Mouse (Mus musculus): ENCODE results near the gene Manbal. TPM values are rescaled to one million over a fixed set of nuclear protein-coding genes. Genes with fewer than 3 reads are reported as not detected.

Gene Manbal
- 66.8 and 71.3 TPM in 2 replicates for polyA plus RNA-seq (2015; fragmentation: Nextera tagmentation; extraction: Ambion mirVana)

DNA sequence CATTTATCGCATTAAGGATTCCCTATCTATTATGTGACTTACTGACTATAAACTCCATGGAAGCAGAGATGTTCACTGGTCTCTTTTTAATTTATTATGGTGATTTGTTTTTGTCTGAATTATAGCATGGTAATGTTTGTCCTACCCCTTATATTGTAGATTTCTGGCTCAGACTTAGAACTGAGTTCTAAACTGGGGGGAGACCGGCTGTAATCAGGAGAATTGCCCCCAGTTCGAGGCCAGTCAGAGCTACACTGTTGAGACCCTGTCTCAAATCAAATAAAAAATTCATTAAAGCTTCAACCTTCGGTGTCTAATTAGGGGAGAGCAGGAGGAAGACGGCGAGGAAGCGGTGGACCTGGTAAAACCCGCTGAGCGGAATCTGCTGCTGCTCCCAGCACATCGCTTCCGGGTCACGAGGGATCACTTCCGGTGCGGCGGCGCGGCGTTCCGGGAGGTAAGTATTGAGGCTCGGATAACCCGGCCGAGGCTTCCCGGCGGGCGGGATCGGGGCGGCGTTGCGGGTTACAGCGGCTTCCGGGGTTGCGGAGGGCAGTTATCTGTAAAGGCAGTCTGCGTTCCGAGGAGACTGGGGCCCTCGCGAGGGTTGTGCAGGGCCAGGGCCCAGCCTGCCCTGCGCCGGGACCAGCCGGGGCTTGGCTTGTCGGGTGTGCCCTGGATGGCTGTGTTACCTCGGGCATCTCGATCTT lies at the start of gene Manbal:
Manbal (plus strand) TSS at position 411 of the 710 bp plus-strand sequence.
- Histone ChIP-seq H3K4me3 (ENCODE audit: low read length) (peak within 1 kb of the TSS; percentile 74), H3K27me3 (replicated peaks; ENCODE audit: control insufficient read depth, insufficient read depth, low read length) (no peaks in the 10 kb centered on the region), H3K9me3 (ENCODE audit: control insufficient read depth, low read length) (no peaks in the 10 kb centered on the region), H3K4me2 (ENCODE audit: low read depth, low read length) (peak within 1 kb of the TSS; percentile 53), H3K9ac (ENCODE audit: low read depth, low read length) (peak within 1 kb of the TSS; percentile 92), H3K27ac (ENCODE audit: low read length) (peak within 1 kb of the TSS; percentile 97), H3K4me1 (ENCODE audit: control insufficient read depth, insufficient read depth, low read length) (peaks cover 15% of the 10 kb centered on the region), H3K36me3 (ENCODE audit: control insufficient read depth, insufficient read depth, low read length) (no peaks in the 10 kb centered on the region)
- 4% methylated on average over 42 of the region's 42 CpGs for WGBS
- peak; percentile 91 for ATAC-seq

DNA sequence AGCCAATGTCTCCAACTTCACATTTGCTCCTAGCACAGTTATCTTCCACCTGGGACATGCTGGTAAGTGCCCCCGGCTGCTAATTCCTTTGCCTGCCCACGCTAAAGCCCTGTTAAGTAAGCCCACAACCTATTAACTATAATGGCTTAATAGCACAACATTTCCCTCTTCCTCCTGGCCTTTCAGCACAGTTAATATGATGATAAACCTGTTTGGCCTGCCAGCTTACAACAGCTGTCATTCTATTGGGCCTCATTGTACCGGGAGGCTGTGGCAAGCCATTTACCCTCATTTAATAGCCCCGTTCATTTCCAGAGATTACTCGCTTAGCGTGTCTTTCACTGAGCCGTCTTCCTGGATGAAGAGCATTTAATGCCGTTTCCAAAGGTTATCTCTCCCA lies 47.3 kb upstream of the Manbal start:
- no peak for ATAC-seq
- Histone ChIP-seq H3K27me3 (replicated peaks; ENCODE audit: control insufficient read depth, insufficient read depth, low read length) (no peaks in the 10 kb centered on the region), H3K9ac (ENCODE audit: low read depth, low read length) (no peak overlapping the region), H3K36me3 (ENCODE audit: control insufficient read depth, insufficient read depth, low read length) (peaks cover 31% of the 10 kb centered on the region), H3K27ac (ENCODE audit: low read length) (no peak overlapping the region), H3K4me3 (ENCODE audit: low read length) (no peak overlapping the region), H3K9me3 (ENCODE audit: control insufficient read depth, low read length) (no peaks in the 10 kb centered on the region), H3K4me2 (ENCODE audit: low read depth, low read length) (no peak overlapping the region), H3K4me1 (ENCODE audit: control insufficient read depth, insufficient read depth, low read length) (no peaks in the 10 kb centered on the region)
- WGBS, result 66% methylated on average over 8 of the region's 8 CpGs

DNA sequence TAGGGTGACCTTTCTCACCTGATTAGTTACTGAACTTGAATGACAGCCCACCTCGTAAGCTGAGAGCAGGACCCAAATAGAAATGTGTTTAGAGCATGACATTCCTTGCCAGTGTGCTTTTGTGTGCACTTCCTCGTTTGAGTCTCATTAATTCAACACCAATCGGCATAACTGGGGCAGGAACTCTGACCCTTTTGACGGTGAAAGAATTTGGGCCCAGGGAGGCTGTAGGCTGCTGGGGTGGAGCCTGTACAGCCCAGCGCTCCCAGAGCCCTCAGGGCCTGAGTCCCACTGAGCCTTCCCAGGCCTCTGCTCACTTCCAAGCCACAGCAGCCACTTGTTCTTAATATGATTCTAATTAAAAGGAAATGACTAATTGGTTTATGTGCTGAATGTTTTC lies 46.5 kb upstream of the Manbal start:
- WGBS, result 57% methylated on average over 5 of the region's 5 CpGs
- Histone ChIP-seq H3K27me3 (replicated peaks; ENCODE audit: control insufficient read depth, insufficient read depth, low read length) (no peaks in the 10 kb centered on the region), H3K4me1 (ENCODE audit: control insufficient read depth, insufficient read depth, low read length) (no peaks in the 10 kb centered on the region), H3K9me3 (ENCODE audit: control insufficient read depth, low read length) (no peaks in the 10 kb centered on the region), H3K4me2 (ENCODE audit: low read depth, low read length) (no peak overlapping the region), H3K27ac (ENCODE audit: low read length) (no peak overlapping the region), H3K9ac (ENCODE audit: low read depth, low read length) (no peak overlapping the region), H3K36me3 (ENCODE audit: control insufficient read depth, insufficient read depth, low read length) (peaks cover 30% of the 10 kb centered on the region), H3K4me3 (ENCODE audit: low read length) (no peak overlapping the region)
- ATAC-seq, result no peak

DNA sequence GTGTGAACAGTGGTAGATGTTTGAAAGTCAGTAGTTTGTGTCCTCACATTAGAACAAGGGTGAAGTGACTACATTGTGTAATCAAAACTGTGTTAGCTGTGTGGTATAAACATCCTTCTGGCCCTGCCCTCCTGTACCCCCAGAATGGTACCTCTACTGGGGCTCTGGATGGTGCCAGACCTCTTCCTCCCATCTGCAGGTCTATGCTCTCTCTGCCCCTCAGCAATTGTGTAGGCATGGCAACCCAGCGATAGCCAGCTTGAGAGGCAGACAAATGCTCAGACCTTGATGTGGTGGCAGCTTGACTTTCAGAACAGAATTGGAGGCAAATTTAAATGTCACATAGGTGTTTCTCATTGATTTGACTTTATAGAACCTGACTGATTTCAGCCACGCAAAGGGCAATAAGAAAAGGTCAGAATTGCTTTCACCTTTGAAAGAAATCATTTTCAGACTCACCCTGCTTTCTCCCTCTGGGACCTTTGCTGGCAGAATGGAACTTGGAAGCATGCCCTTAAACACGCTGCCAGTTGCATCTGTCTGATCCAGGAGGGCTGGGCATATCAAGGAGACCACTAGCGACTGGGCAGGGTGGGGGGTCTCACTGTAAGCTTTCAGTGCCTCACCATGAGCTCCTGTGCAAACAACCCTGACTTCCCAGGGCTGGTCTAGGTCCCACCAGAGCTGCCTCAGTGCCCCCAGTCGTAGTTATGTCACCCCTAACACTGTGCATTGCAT lies 45.2 kb upstream of the Manbal start:
- Histone ChIP-seq H3K36me3 (ENCODE audit: control insufficient read depth, insufficient read depth, low read length) (peaks cover 28% of the 10 kb centered on the region), H3K9me3 (ENCODE audit: control insufficient read depth, low read length) (no peaks in the 10 kb centered on the region), H3K4me1 (ENCODE audit: control insufficient read depth, insufficient read depth, low read length) (no peaks in the 10 kb centered on the region), H3K4me2 (ENCODE audit: low read depth, low read length) (no peak overlapping the region), H3K9ac (ENCODE audit: low read depth, low read length) (no peak overlapping the region), H3K4me3 (ENCODE audit: low read length) (no peak overlapping the region), H3K27ac (ENCODE audit: low read length) (no peak overlapping the region), H3K27me3 (replicated peaks; ENCODE audit: control insufficient read depth, insufficient read depth, low read length) (no peaks in the 10 kb centered on the region)
- 81% methylated on average over 5 of the region's 5 CpGs for WGBS
- ATAC-seq, result no peak

DNA sequence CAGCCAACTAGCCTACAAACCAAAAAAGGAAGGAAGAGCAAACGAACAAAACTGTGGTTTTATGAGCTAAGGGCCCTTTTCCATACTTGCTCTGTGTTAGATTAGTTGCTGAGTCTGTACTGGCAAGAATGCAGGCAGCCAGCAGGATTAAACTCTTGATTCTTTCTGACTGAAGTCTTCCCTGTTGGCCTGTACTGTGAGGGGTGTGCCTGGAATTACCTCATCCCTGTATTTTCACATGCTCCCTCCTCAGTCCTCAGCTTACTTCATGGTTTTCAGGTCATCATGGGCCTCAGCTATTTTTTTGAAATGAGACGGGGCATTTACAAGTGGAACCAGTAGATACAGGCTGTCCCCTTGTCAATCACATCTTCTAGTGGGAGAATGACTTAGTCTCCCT lies 42.2 kb upstream of the Manbal start:
- no peak overlapping the region for H3K27ac ChIP-seq (ENCODE audit: low read length)
- WGBS, result 72% methylated on average over 2 of the region's 2 CpGs
- H3K36me3 ChIP-seq (ENCODE audit: control insufficient read depth, insufficient read depth, low read length), result peaks cover 17% of the 10 kb centered on the region
- no peaks in the 10 kb centered on the region for H3K27me3 ChIP-seq (replicated peaks; ENCODE audit: control insufficient read depth, insufficient read depth, low read length)
- no peak for ATAC-seq
- H3K4me1 ChIP-seq (ENCODE audit: control insufficient read depth, insufficient read depth, low read length), result no peaks in the 10 kb centered on the region
- H3K4me2 ChIP-seq (ENCODE audit: low read depth, low read length), result no peak overlapping the region
- H3K4me3 ChIP-seq (ENCODE audit: low read length), result no peak overlapping the region
- H3K9me3 ChIP-seq (ENCODE audit: control insufficient read depth, low read length), result no peaks in the 10 kb centered on the region
- no peak overlapping the region for H3K9ac ChIP-seq (ENCODE audit: low read depth, low read length)

DNA sequence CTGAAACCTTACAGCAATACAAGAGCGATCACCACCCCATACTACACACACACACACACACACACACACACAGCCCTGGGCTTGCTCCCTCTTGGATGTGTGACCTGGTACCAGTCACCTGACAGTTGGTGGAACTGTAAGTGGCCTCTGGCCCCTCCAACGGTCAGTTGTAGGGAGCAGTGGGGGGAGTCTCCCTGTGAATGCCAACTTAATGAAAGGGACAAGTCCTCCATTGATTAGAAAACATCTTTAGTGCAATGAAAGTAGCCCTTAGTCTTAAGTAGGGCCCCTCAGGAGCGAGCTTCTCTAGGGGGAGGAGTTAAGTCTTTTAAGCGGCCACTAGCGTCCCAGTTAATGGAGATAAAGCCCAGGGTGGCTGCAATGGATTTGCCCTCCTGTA lies 39.3 kb upstream of the Manbal start:
- Histone ChIP-seq H3K4me2 (ENCODE audit: low read depth, low read length) (no peak overlapping the region), H3K36me3 (ENCODE audit: control insufficient read depth, insufficient read depth, low read length) (peaks cover 11% of the 10 kb centered on the region), H3K9ac (ENCODE audit: low read depth, low read length) (no peak overlapping the region), H3K27ac (ENCODE audit: low read length) (no peak overlapping the region), H3K4me3 (ENCODE audit: low read length) (no peak overlapping the region), H3K4me1 (ENCODE audit: control insufficient read depth, insufficient read depth, low read length) (no peaks in the 10 kb centered on the region), H3K9me3 (ENCODE audit: control insufficient read depth, low read length) (no peaks in the 10 kb centered on the region), H3K27me3 (replicated peaks; ENCODE audit: control insufficient read depth, insufficient read depth, low read length) (no peaks in the 10 kb centered on the region)
- ATAC-seq, result no peak
- 47% methylated on average over 5 of the region's 5 CpGs for WGBS

DNA sequence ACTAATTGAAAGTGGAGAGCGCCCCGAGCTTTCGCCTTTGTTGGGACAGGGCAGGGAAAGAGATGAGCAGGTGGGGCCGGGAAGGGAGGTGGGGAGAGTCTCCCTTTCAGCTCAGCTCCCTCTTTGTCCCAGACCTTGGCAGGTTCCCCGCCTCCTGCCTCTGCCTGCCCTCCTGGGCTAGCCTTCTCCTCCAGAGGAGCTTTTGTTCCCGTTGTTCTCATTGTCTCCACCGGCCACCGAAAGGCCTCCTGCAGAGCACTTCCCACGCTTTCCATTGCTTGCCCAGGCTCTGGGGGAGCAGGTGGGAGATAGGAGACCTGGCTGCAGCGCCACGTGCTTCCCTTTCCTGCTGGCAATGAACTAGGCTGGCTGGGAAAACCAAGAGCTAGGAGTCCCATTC lies 38.8 kb upstream of the Manbal start:
- H3K9ac ChIP-seq (ENCODE audit: low read depth, low read length), result no peak overlapping the region
- WGBS, result 45% methylated on average over 11 of the region's 11 CpGs
- no peaks in the 10 kb centered on the region for H3K4me1 ChIP-seq (ENCODE audit: control insufficient read depth, insufficient read depth, low read length)
- H3K4me3 ChIP-seq (ENCODE audit: low read length), result no peak overlapping the region
- H3K36me3 ChIP-seq (ENCODE audit: control insufficient read depth, insufficient read depth, low read length), result peaks cover 7% of the 10 kb centered on the region
- H3K27ac ChIP-seq (ENCODE audit: low read length), result no peak overlapping the region
- H3K9me3 ChIP-seq (ENCODE audit: control insufficient read depth, low read length), result no peaks in the 10 kb centered on the region
- H3K4me2 ChIP-seq (ENCODE audit: low read depth, low read length), result no peak overlapping the region
- no peaks in the 10 kb centered on the region for H3K27me3 ChIP-seq (replicated peaks; ENCODE audit: control insufficient read depth, insufficient read depth, low read length)
- ATAC-seq, result no peak

DNA sequence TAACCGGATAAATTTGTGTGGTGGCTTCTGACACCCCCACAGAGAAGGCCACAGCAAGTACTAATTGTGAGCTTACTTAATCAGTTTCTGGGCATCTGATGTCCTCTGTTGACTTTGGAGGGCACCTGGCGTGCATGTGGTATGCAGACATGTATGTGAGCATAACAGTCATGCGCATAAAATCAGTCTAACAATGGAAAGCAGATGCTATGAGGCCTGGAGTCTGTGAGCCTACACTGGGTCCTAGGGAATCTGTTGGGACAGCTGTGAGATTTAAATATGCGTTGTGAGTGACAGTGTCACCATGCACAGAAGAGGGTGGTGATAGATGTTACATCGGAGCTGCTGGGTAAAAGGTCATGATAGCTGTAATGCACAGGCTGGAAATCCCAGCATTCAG lies 35.3 kb upstream of the Manbal start:
- Histone ChIP-seq H3K27me3 (replicated peaks; ENCODE audit: control insufficient read depth, insufficient read depth, low read length) (no peaks in the 10 kb centered on the region), H3K9ac (ENCODE audit: low read depth, low read length) (no peak overlapping the region), H3K36me3 (ENCODE audit: control insufficient read depth, insufficient read depth, low read length) (no peaks in the 10 kb centered on the region), H3K9me3 (ENCODE audit: control insufficient read depth, low read length) (no peaks in the 10 kb centered on the region), H3K4me3 (ENCODE audit: low read length) (no peak overlapping the region), H3K27ac (ENCODE audit: low read length) (no peak overlapping the region), H3K4me2 (ENCODE audit: low read depth, low read length) (no peak overlapping the region), H3K4me1 (ENCODE audit: control insufficient read depth, insufficient read depth, low read length) (no peaks in the 10 kb centered on the region)
- ATAC-seq, result no peak
- WGBS, result 77% methylated on average over 5 of the region's 5 CpGs

DNA sequence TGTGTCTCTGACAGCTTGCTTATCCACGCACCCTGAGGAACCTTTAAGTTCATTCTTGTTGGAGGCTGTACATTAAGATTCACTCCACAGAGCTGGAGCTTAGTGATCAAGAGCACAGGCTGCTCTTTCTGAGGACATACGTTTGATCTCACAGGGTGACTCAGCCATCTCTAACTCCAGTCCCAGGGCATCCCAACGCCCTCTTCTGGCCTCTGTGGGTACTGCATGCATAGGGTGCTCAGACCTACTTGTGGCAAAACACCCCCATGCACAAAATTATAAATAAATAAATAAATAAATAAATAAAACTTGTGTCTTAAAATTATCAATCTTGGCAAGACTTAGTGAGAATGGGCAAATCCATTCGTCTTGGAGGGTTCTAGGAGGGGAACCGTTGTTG lies 28.7 kb upstream of the Manbal start:
- H3K27me3 ChIP-seq (replicated peaks; ENCODE audit: control insufficient read depth, insufficient read depth, low read length), result no peaks in the 10 kb centered on the region
- H3K4me3 ChIP-seq (ENCODE audit: low read length), result no peak overlapping the region
- H3K4me1 ChIP-seq (ENCODE audit: control insufficient read depth, insufficient read depth, low read length), result peaks cover 9% of the 10 kb centered on the region; the same call in 1 of the 2 replicates
- 44% methylated on average over 5 of the region's 5 CpGs for WGBS
- H3K27ac ChIP-seq (ENCODE audit: low read length), result no peak overlapping the region
- H3K9ac ChIP-seq (ENCODE audit: low read depth, low read length), result no peak overlapping the region
- H3K4me2 ChIP-seq (ENCODE audit: low read depth, low read length), result no peak overlapping the region
- H3K9me3 ChIP-seq (ENCODE audit: control insufficient read depth, low read length), result no peaks in the 10 kb centered on the region
- no peaks in the 10 kb centered on the region for H3K36me3 ChIP-seq (ENCODE audit: control insufficient read depth, insufficient read depth, low read length)
- no peak for ATAC-seq
